Comparison of ENCODE assay signal across 35 mouse cellular contexts in genomic region chr15:77352863-77353262, GRCm38 (mm10). TPM values are rescaled to one million over a fixed set of nuclear protein-coding genes. Genes with fewer than 3 reads are reported as not detected.
A peak's percentile ranks its signal among the peaks of the same experiment; 100 is the strongest.
DNase-seq lines count a peak whose midpoint lies in the region; ATAC-seq and TF ChIP-seq lines count a peak whose summit lies in the region.
"Had no signal": no experiment of that assay in that cellular context is flagged by ENCODE, and none has a peak within 500 bp of the region (broad histone marks: within the 10 kb centered on the region; RNA-seq: fewer than 3 reads in every experiment).

No protein-coding gene starts in this region.

- ATAC-seq in hindbrain, embryonic 12.5 days (ENCODE audit: low FRiP score): no peak
- ATAC-seq in hindbrain, embryonic 11.5 days (ENCODE audit: low FRiP score): no peak
- ATAC-seq in midbrain, embryonic 15.5 days (replicated peaks): no peak
- no peak for ATAC-seq in cerebellum, adult (ENCODE audit: insufficient number of reproducible peaks, low FRiP score, low TSS enrichment)
- ATAC-seq: CD4-positive, CD25-positive, alpha-beta regulatory T cell, adult 4 months; forebrain, embryonic 14.5 days; hindbrain, embryonic 16.5 days; intestine, embryonic 16.5 days had no signal

- no peak overlapping the region for H3K4me2 ChIP-seq in hindbrain, embryonic 12.5 days (replicated peaks)
- H3K4me2 ChIP-seq in hindbrain, embryonic 11.5 days (replicated peaks; ENCODE audit: low read depth, low read length): no peak overlapping the region
- no peak overlapping the region for H3K4me2 ChIP-seq in midbrain, embryonic 15.5 days
- H3K4me2 ChIP-seq: heart, embryonic 12.5 days; limb, embryonic 15.5 days; liver, embryonic 13.5 days; neural tube, embryonic 12.5 days had no signal

- H3K27me3 ChIP-seq in hindbrain, embryonic 12.5 days: no peaks in the 10 kb centered on the region
- H3K27me3 ChIP-seq in hindbrain, embryonic 11.5 days (ENCODE audit: control insufficient read depth, insufficient read depth, low read length): no peaks in the 10 kb centered on the region
- H3K27me3 ChIP-seq in E14TG2a.4 (ENCODE audit: insufficient read depth, low read length): no peaks in the 10 kb centered on the region
- H3K27me3 ChIP-seq in midbrain, embryonic 15.5 days (replicated peaks): no peaks in the 10 kb centered on the region
- H3K27me3 ChIP-seq: heart, embryonic 12.5 days; limb, embryonic 15.5 days; liver, embryonic 13.5 days; neural tube, embryonic 12.5 days had no signal

- 0 out of 2 replicates have a peak overlapping the region, but pooled peaks have one; percentile 35 for H3K27ac ChIP-seq in hindbrain, embryonic 12.5 days
- H3K27ac ChIP-seq in hindbrain, embryonic 11.5 days (ENCODE audit: low read depth, low read length): no peak overlapping the region; the same call in 1 of the 2 replicates
- H3K27ac ChIP-seq in ES-E14 (ENCODE audit: insufficient read depth, low read depth, low read length, poor library complexity, severe bottlenecking): peak overlapping the region; percentile 3; the same call in 1 of the 2 replicates
- 0 out of 2 replicates have a peak overlapping the region, but pooled peaks have one; percentile 11 for H3K27ac ChIP-seq in midbrain, embryonic 15.5 days
- H3K27ac ChIP-seq: limb, embryonic 15.5 days; liver, embryonic 13.5 days; macrophage; neural tube, embryonic 12.5 days had no signal

- no peaks in the 10 kb centered on the region for H3K9me3 ChIP-seq in hindbrain, embryonic 12.5 days (replicated peaks)
- no peaks in the 10 kb centered on the region for H3K9me3 ChIP-seq in hindbrain, embryonic 11.5 days (ENCODE audit: control insufficient read depth, low read length)
- H3K9me3 ChIP-seq in E14TG2a.4 (ENCODE audit: low read length) (no peaks in the 10 kb centered on the region), ES-E14 (ENCODE audit: control insufficient read depth, insufficient read depth, low read depth, low read length) (no peaks in the 10 kb centered on the region)
- H3K9me3 ChIP-seq in midbrain, embryonic 15.5 days: no peaks in the 10 kb centered on the region
- H3K9me3 ChIP-seq: G1E; heart, embryonic 12.5 days; limb, embryonic 15.5 days; liver, embryonic 13.5 days; neural tube, embryonic 12.5 days had no signal

- in situ Hi-C loops in ES-E14 (cut with MboI; ENCODE audit: low sequenced_read_pairs in 2 of 2, unreplicated experiment in 2 of 2): loop anchor here in 1 of 2 experiments (25.0 kb wide), 1 partner anchor 391 kb away; no protein-coding TSS in a partner anchor

- no peak for DNase-seq in hindbrain, embryonic 11.5 days (ENCODE audit: low spot score)
- no peak for DNase-seq in ES-E14 (ENCODE audit: low read depth, low spot score)
- no peak for DNase-seq in adrenal gland, postnatal 10 days
- DNase-seq: adrenal gland, postnatal 36 days; cerebellum, adult 2 months; cerebellum, postnatal 14 days; gastrocnemius, postnatal 25 days; heart, adult 18-20 months; heart, postnatal 4 days; kidney, adult 9 months; kidney, postnatal 10 days; layer of hippocampus, postnatal 36 days; left cerebral cortex, postnatal 4 days; liver, embryonic 13.5 days; lung, adult 2 months; lung, postnatal 10 days; right cerebral cortex, postnatal 14 days had no signal

- WGBS in hindbrain, embryonic 12.5 days: 61% methylated on average over 7 of the region's 7 CpGs
- WGBS in hindbrain, embryonic 11.5 days: 64% methylated on average over 7 of the region's 7 CpGs
- WGBS in midbrain, embryonic 15.5 days: 56% methylated on average over 7 of the region's 7 CpGs

- no peak overlapping the region for H3K4me3 ChIP-seq in hindbrain, embryonic 12.5 days
- H3K4me3 ChIP-seq in hindbrain, embryonic 11.5 days (ENCODE audit: low read depth, low read length): no peak overlapping the region
- H3K4me3 ChIP-seq in E14TG2a.4 (replicated peaks; ENCODE audit: low read length): peak overlapping the region; percentile 61
- H3K4me3 ChIP-seq in ES-E14 (ENCODE audit: insufficient read depth in 1 of 2, low read depth in 1 of 2, low read length in 2 of 2, poor library complexity in 1 of 2, severe bottlenecking in 1 of 2): no peak overlapping the region; a peak in 1 of 4 replicates
- H3K4me3 ChIP-seq in midbrain, embryonic 15.5 days: no peak overlapping the region
- H3K4me3 ChIP-seq: heart, embryonic 12.5 days; limb, embryonic 15.5 days; liver, embryonic 13.5 days; neural tube, embryonic 12.5 days had no signal

- no peak for TF ChIP-seq CTCF in E14TG2a.4 (conservative IDR thresholded peaks at IDR 0.05; ENCODE audit: low read length)

- H3K9ac ChIP-seq in hindbrain, embryonic 12.5 days: no peak overlapping the region
- H3K9ac ChIP-seq in hindbrain, embryonic 11.5 days (ENCODE audit: low read depth, low read length): no peak overlapping the region
- no peak overlapping the region; the same call in 1 of the 2 replicates for H3K9ac ChIP-seq in ES-E14 (ENCODE audit: insufficient read depth, low read depth, low read length, poor library complexity, severe bottlenecking)
- H3K9ac ChIP-seq in midbrain, embryonic 15.5 days: no peak overlapping the region
- H3K9ac ChIP-seq: heart, embryonic 12.5 days; limb, embryonic 15.5 days; liver, embryonic 13.5 days; neural tube, embryonic 12.5 days had no signal

- peaks cover 45% of the 10 kb centered on the region for H3K4me1 ChIP-seq in hindbrain, embryonic 12.5 days
- H3K4me1 ChIP-seq in hindbrain, embryonic 11.5 days (replicated peaks; ENCODE audit: control insufficient read depth, insufficient read depth, low read length): peaks cover 28% of the 10 kb centered on the region
- H3K4me1 ChIP-seq in E14TG2a.4 (replicated peaks; ENCODE audit: low read depth, low read length) (peaks cover 80% of the 10 kb centered on the region), ES-E14 (ENCODE audit: control insufficient read depth in 2 of 2, insufficient read depth in 2 of 2, low read length in 2 of 2, poor library complexity in 1 of 2) (peaks cover 16 to 32% of the 10 kb centered on the region in 2 experiments)
- H3K4me1 ChIP-seq in midbrain, embryonic 15.5 days: peaks cover 40% of the 10 kb centered on the region

- H3K36me3 ChIP-seq in hindbrain, embryonic 12.5 days: no peaks in the 10 kb centered on the region
- H3K36me3 ChIP-seq in hindbrain, embryonic 11.5 days (ENCODE audit: control insufficient read depth, insufficient read depth, low read length): no peaks in the 10 kb centered on the region
- H3K36me3 ChIP-seq in E14TG2a.4 (ENCODE audit: insufficient read depth, low read length) (no peaks in the 10 kb centered on the region), ES-E14 (ENCODE audit: control insufficient read depth, insufficient read depth, low read length, poor library complexity, severe bottlenecking) (no peaks in the 10 kb centered on the region)
- no peaks in the 10 kb centered on the region for H3K36me3 ChIP-seq in midbrain, embryonic 15.5 days (replicated peaks)
- H3K36me3 ChIP-seq: G1E; heart, embryonic 12.5 days; limb, embryonic 15.5 days; liver, embryonic 13.5 days; neural tube, embryonic 12.5 days had no signal

TF ChIP-seq in ES-E14, 5 proteins besides CTCF, POLR2A, EP300 and RAD21:
- TF ChIP-seq ZC3H11A (IDR thresholded peaks at IDR 0.05; ENCODE audit: borderline replicate concordance, low read depth, low read length) (no peak), MAFK (IDR thresholded peaks at IDR 0.05; ENCODE audit: insufficient read depth, low read depth, low read length) (no peak), CHD2 (IDR thresholded peaks at IDR 0.05; ENCODE audit: low read depth, low read length) (no peak), HCFC1 (IDR thresholded peaks at IDR 0.05; ENCODE audit: borderline replicate concordance, insufficient read depth, low read length) (no peak), ZNF384 (IDR thresholded peaks at IDR 0.05; ENCODE audit: low read depth, low read length) (no peak)
TF ChIP-seq in ES-E14: peak in this region for 0.

RNA-seq across cellular contexts. Expression of gene Apol7a, which starts 46.0 kb away (rescaled TPM):
- polyA plus RNA-seq in hindbrain, embryonic 12.5 days (2016; fragmentation: Nextera tagmentation; extraction: Ambion mirVana): not detected in 2 replicates
- polyA plus RNA-seq in hindbrain, embryonic 11.5 days (2014; fragmentation: Nextera tagmentation; extraction: Ambion mirVana): not detected in 2 replicates
- 0.11 and 0.27 TPM in 2 replicates for total RNA-seq in ES-E14 (2012; rRNA removed)
- not detected in 2 replicates for polyA plus RNA-seq in midbrain, embryonic 15.5 days (2015; fragmentation: Nextera tagmentation; extraction: Ambion mirVana)
- 1 to 10 TPM; 3.8 to 5.1 TPM for total RNA-seq in adrenal gland, postnatal 10 days (2021)
- total RNA-seq: adrenal gland, postnatal 36 days; left cerebral cortex, postnatal 4 days; megakaryocyte-erythroid progenitor cell, adult 5-6 weeks had no signal
- polyA plus RNA-seq: brain, embryonic 14.5 days; CD4-positive, CD25-positive, alpha-beta regulatory T cell, adult 4 months; embryonic facial prominence, embryonic 11.5 days; forebrain, embryonic 14.5 days; G1E; hindbrain, embryonic 16.5 days; macrophage; neural tube, embryonic 12.5 days had no signal

RNA-seq across cellular contexts. Expression of gene Rbfox2, which starts 46.1 kb away (rescaled TPM):
- 156 and 166 TPM in 2 replicates for polyA plus RNA-seq in hindbrain, embryonic 12.5 days (2016; fragmentation: Nextera tagmentation; extraction: Ambion mirVana)
- polyA plus RNA-seq in hindbrain, embryonic 11.5 days (2014; fragmentation: Nextera tagmentation; extraction: Ambion mirVana): 115 and 142 TPM in 2 replicates
- total RNA-seq in ES-E14 (2012; rRNA removed): 55.3 and 56.4 TPM in 2 replicates
- polyA plus RNA-seq in midbrain, embryonic 15.5 days (2015; fragmentation: Nextera tagmentation; extraction: Ambion mirVana): 181 and 185 TPM in 2 replicates
- 10 to 100 TPM; 64.8 to 89.9 TPM for total RNA-seq in adrenal gland, postnatal 10 days (2021)
- polyA plus RNA-seq: CD4-positive, CD25-positive, alpha-beta regulatory T cell, adult 4 months had no signal

RNA-seq across cellular contexts. Expression of gene Apol9a, which starts 58.1 kb away (rescaled TPM):
- not detected in 2 replicates for polyA plus RNA-seq in hindbrain, embryonic 12.5 days (2016; fragmentation: Nextera tagmentation; extraction: Ambion mirVana)
- 0.03 and 0.06 TPM in 2 replicates for polyA plus RNA-seq in hindbrain, embryonic 11.5 days (2014; fragmentation: Nextera tagmentation; extraction: Ambion mirVana)
- not detected in 2 replicates for total RNA-seq in ES-E14 (2012; rRNA removed)
- polyA plus RNA-seq in midbrain, embryonic 15.5 days (2015; fragmentation: Nextera tagmentation; extraction: Ambion mirVana): 0.14 and 0.15 TPM in 2 replicates
- total RNA-seq in adrenal gland, postnatal 10 days (2021): under 1 TPM; 0.30 to 0.58 TPM
- total RNA-seq: gastrocnemius, adult 18-20 months; gastrocnemius, postnatal 25 days; layer of hippocampus, postnatal 36 days had no signal
- polyA plus RNA-seq: embryonic facial prominence, embryonic 11.5 days; forebrain, embryonic 14.5 days; G1E; limb, embryonic 15.5 days; stomach, embryonic 14.5 days had no signal
